Mouse (Mus musculus) small intestine, adult 2 months (tissue): ENCODE measurements around the gene Rhbdd1.

ENCODE experiments used
- CTCF ChIP-seq: fragments of 200-500 bp; IDR thresholded peaks from 2 replicates; pipeline ENCODE4 v1.5.1; 2012; ENCODE audit warnings: low read depth, mild to moderate bottlenecking, control low read depth, inconsistent platforms, low read length, moderate library complexity, mixed read lengths; ENCODE audit not compliant: insufficient replicate concordance, insufficient read length; ENCODE audit errors: extremely low read depth
- POLR2A ChIP-seq: fragments of 200-500 bp; IDR thresholded peaks from 2 replicates; pipeline ENCODE4 v1.6.1; 2012; ENCODE audit warnings: low read depth, mild to moderate bottlenecking, control low read depth, inconsistent platforms, low read length, moderate library complexity

- TF ChIP-seq POLR2A: peak; percentile 24; the same call in 1 of the 2 replicates
- no peak for TF ChIP-seq CTCF
Observed at GRCm38 (mm10) chr1:82290723-82291150, 25.5 kb upstream of the Rhbdd1 start.
